Mouse (Mus musculus): ENCODE data around the gene D430041D05Rik.

DNA sequence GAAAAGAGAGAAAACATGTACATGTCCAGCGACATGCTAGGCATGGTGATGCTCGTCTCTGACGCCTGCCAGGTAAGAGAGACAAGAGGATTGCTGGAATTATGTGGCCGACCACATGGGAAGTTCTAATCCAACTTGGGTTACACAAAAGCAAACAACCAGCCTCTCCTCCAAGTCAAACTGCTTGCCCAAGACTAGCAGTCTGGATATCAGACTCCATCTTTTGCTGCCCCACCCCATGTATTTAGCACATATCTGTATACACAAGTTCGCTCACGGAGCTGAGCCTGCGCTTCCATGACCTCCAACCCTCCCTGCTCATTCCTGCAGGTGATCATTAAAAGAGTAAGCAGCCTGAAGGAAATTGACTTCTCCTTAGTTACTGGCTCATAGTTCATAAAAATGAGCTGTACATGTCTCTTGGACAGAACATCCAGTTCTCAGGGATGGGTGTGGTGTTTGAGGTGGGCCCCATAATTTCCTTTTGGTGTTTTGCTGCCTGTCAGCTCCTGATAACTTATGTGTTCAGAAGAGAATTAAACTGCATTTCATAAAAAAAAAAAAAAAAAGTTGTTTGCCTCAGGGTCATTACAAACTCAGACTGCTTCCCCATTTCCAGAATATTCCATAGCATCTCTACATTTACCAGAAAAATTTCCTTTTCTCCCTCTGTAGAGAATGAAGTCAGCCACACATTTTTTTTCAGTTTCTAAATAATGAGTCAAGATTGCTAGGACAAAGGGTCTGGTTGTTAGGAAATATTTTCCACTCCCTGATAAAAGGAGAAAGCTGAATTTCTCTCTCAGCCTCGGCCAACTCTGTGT lies 288.9 kb downstream of the D430041D05Rik start:
- TF ChIP-seq POLR2A (IDR thresholded peaks at IDR 0.05; ENCODE audit: borderline replicate concordance, extremely low read depth, low read depth, low read length) (no peak), CTCF (IDR thresholded peaks at IDR 0.05; ENCODE audit: insufficient read depth, low read length) (no peak)

Measured in lung, adult 2 months (tissue).